Mouse (Mus musculus) spleen, adult 2 months (tissue): Measurements from ENCODE around the gene Grid1. TPM values are rescaled to one million over a fixed set of nuclear protein-coding genes. Genes with fewer than 3 reads are reported as not detected.

ENCODE experiments used
- DNase-seq, 2 experiments: peaks; one replicate each; pipeline versions ENCODE4 v3.0.0 to v3.0.0-alpha.2; 2012 to 2021; ENCODE audit warnings: low spot score in 2 of 2, low read depth in 1 of 2
- H3K27ac ChIP-seq: fragments of 200-500 bp; 2 replicates; pipeline ENCODE4 v1.5.1; 2012; ENCODE audit warnings: low read length, inconsistent platforms; ENCODE audit not compliant: insufficient read depth
- H3K27me3 ChIP-seq: fragments of 200-500 bp; 2 replicates; pipeline ENCODE4 v1.6.1; 2012; ENCODE audit warnings: mild to moderate bottlenecking, moderate library complexity, low read length, inconsistent platforms; ENCODE audit not compliant: control insufficient read depth, insufficient read depth
- H3K36me3 ChIP-seq: fragments of 200-500 bp; 2 replicates; pipeline ENCODE4 v1.6.1; 2012; ENCODE audit warnings: mild to moderate bottlenecking, low read length, inconsistent platforms; ENCODE audit not compliant: control insufficient read depth, insufficient read depth
- H3K4me1 ChIP-seq: fragments of 200-500 bp; 2 replicates; pipeline ENCODE4 v1.6.1; 2011; ENCODE audit warnings: inconsistent platforms; ENCODE audit not compliant: control insufficient read depth, insufficient read depth, insufficient read length
- H3K4me3 ChIP-seq: fragments of 200-500 bp; 2 replicates; pipeline ENCODE4 v1.5.1; 2011; ENCODE audit warnings: mild to moderate bottlenecking, inconsistent platforms; ENCODE audit not compliant: insufficient read depth, insufficient read length; ENCODE audit errors: extremely low read depth
- CTCF ChIP-seq: fragments of 200-500 bp; IDR thresholded peaks from 2 replicates; pipeline ENCODE4 v1.5.1; 2011; ENCODE audit warnings: mild to moderate bottlenecking, inconsistent platforms; ENCODE audit not compliant: insufficient read depth, insufficient read length, insufficient replicate concordance; ENCODE audit errors: extremely low read depth
- POLR2A ChIP-seq: fragments of 200-500 bp; IDR thresholded peaks from 2 replicates; pipeline ENCODE4 v1.6.1; 2011; ENCODE audit warnings: low read depth, low read length, inconsistent platforms
- WGBS: fragments of 180-500 bp; shearing (Covaris S2); methylation state at CpG from one replicate; pipeline ENCODE4 v1.1.7; 2018; 5-methylcytosine and 5-hydroxymethylcytosine counted together
- polyA plus RNA-seq: library from polyadenylated mRNA; depleted of rRNA; stranded (reverse); fragments of >200 nt; gene quantifications from 2 replicates; pipeline ENCODE4 v1.2.3, GENCODE M21; 2012

Grid1 gene
- polyA plus RNA-seq, 1 experiment, result 0.02 TPM

DNA sequence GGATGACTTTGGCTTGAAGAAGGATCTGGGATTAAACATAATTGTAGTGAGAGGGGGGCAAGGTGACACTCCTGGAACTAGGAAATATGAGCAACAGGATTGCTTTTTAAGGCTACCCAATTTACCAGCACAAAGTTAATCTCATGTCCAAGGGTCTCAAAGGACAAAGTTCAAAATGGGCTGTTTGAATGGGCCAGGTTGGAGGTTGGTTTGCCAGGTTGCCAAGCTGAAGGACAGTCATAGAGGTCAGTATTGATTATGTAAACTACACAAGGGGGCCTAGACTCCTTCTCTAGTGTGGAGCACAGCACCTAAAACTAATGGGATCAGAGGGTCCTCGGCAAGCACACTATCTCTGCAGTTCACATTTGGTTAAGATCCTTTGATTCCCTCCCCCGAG is 300.2 kb downstream of the Grid1 start:
- Histone ChIP-seq H3K27me3 (no peaks in the 10 kb centered on the region), H3K4me1 (no peaks in the 10 kb centered on the region), H3K27ac (no peak overlapping the region), H3K4me3 (no peak overlapping the region), H3K36me3 (no peaks in the 10 kb centered on the region)
- 68% methylated on average over 2 of the region's 2 CpGs for whole genome bisulfite sequencing
- TF ChIP-seq POLR2A, result no peak
- no peak for TF ChIP-seq CTCF
- DNase-seq, result no peak

DNA sequence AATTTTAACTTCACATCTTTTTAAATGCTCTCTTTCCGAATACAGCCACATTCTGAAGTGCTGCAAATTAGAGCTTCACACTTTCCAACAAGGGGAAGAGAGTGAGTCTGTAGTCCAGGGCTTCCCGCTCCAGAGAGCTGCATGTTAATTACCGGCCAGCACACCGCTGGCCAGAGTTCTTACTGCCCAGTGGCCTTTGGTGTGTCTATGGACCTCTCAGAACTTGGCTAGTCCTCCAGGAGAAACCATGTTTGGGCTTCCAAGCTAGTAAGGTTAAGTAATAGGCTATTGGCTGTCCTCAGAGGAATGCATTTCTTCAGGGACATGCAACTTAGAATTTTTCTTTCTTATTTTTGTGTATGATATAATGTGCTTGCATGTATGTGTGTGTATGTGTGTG is 301.0 kb downstream of the Grid1 start:
- Histone ChIP-seq H3K27ac (no peak overlapping the region), H3K4me1 (no peaks in the 10 kb centered on the region), H3K4me3 (no peak overlapping the region), H3K36me3 (no peaks in the 10 kb centered on the region), H3K27me3 (no peaks in the 10 kb centered on the region)
- 83% methylated on average over 4 of the region's 4 CpGs for WGBS
- DNase-seq, result no peak
- TF ChIP-seq CTCF (no peak), POLR2A (no peak)

DNA sequence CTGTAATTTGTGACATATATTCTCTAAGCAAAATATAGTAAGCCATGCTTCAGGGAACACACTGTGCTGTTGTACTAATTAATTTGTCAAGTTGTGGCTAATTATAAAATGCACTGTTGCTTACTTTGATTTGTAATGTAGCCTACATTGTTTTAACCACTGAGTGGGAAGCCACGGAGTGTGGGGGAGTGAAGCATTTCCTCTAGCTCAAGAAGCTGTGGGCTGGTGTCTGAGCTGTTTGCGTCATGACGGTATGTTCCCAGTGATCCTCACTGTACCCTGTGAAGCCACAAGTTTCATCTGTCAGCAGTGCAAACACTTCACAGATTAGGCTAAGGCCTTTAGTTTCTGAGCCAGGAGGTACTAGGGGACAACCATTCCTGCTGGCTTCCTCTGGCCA is 302.2 kb downstream of the Grid1 start:
- no peaks in the 10 kb centered on the region for H3K4me1 ChIP-seq
- H3K27me3 ChIP-seq, result no peaks in the 10 kb centered on the region
- WGBS, result 24% methylated on average over 3 of the region's 3 CpGs
- TF ChIP-seq CTCF (no peak), POLR2A (no peak)
- DNase-seq, result no peak
- no peak overlapping the region for H3K4me3 ChIP-seq
- no peak overlapping the region for H3K27ac ChIP-seq
- no peaks in the 10 kb centered on the region for H3K36me3 ChIP-seq

DNA sequence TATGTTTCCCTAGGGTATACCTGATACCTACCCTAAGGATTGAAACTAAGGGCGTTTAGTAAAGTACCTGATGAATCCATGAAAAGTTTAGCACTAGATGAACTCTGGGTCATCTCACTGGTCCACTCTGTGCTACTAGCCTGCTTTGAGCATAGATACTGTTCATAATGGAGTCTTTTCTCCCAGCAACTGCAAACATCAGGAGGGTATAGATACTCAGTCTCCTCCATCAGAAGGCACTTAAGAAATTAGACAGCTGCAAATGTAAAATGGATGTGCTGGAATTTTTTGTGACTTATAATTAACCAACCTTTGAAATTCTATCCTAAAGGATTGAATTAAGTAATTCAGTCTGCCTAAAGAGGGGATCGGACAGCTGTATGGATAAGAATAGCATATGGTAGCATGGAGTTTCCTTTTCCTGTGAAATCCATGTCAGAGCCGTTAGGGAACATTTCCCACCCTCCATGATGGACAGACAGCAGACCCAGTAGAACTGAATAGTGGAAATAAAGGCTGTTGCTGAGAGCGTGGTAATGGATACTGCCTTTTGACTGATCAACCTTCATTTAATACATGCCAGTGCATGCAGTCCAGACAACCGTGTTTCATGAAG is 303.5 kb downstream of the Grid1 start:
- Histone ChIP-seq H3K36me3 (no peaks in the 10 kb centered on the region), H3K4me3 (no peak overlapping the region), H3K4me1 (no peaks in the 10 kb centered on the region), H3K27me3 (no peaks in the 10 kb centered on the region), H3K27ac (no peak overlapping the region)
- no peak for DNase-seq
- TF ChIP-seq CTCF (no peak), POLR2A (no peak)
- 78% methylated on average over 5 of the region's 5 CpGs for WGBS

DNA sequence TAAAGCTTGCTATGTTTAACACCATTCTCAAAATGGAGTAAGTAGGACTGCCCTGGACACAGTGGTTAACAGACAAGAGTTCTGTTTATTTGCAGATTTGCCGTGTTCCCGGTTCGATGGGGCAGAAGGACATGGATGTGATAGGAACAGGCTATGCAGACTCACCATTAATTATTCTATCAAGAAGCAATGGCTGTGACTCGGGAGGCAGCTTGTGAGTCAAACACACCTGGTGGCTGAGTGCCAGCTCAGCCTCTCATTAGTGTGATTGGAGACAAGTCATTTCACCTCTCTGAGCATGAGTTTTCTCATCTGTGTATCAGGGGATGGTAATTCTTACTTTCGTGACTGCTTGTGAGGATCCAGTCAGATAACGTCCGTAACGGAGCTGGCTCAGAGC is 307.7 kb downstream of the Grid1 start:
- DNase-seq, result no peak
- TF ChIP-seq POLR2A (no peak), CTCF (no peak)
- H3K4me3 ChIP-seq, result no peak overlapping the region
- H3K4me1 ChIP-seq, result no peaks in the 10 kb centered on the region
- H3K36me3 ChIP-seq, result no peaks in the 10 kb centered on the region
- WGBS, result 89% methylated on average over 8 of the region's 8 CpGs
- no peaks in the 10 kb centered on the region for H3K27me3 ChIP-seq
- H3K27ac ChIP-seq, result no peak overlapping the region

DNA sequence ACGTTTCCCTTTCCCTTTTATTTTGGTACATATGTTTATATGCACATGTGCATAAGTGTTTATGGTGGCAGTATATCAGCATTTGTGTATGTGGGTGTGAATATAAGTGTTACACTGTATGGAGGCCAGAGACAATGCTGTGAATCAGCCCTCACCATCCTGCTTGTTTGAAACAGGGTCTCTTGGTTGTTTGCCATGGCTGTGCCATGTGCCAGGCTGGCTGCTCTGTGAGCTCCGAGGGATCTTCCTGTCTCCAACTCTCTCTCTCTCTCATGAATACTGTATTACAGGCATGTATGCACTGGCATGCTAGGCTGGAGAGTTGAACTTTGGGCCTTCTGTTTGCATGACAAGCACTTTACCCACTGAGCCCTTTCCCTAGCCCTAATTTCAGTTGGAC is 315.1 kb downstream of the Grid1 start:
- no peak overlapping the region for H3K4me3 ChIP-seq
- no peak for TF ChIP-seq POLR2A
- no peak for TF ChIP-seq CTCF
- DNase-seq, result no peak
- H3K27me3 ChIP-seq, result no peaks in the 10 kb centered on the region
- H3K4me1 ChIP-seq, result no peaks in the 10 kb centered on the region
- H3K36me3 ChIP-seq, result no peaks in the 10 kb centered on the region
- WGBS, result 86% methylated on average over 2 of the region's 2 CpGs
- H3K27ac ChIP-seq, result no peak overlapping the region

DNA sequence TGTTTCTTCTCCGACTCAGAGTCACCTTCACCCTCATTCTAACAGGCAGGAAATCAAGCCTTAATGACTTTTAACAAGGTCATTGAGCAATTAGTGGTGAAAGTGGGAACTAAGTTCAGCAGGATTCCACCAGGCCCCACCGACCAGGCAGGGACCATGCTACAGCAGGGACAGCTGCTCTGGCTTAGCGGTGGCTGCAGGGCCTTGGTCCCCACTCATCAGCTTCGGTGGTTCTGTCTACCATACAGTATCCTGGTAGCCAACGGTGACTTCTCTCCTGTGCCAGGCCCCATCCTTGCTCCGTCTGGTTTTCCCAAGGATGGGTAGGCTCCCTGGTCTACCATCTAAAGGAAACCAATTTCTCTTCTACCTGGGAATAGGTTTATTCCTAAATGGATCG is 318.2 kb downstream of the Grid1 start:
- no peak for TF ChIP-seq POLR2A
- TF ChIP-seq CTCF, result no peak
- no peaks in the 10 kb centered on the region for H3K27me3 ChIP-seq
- WGBS, result 78% methylated on average over 7 of the region's 7 CpGs
- no peak overlapping the region for H3K27ac ChIP-seq
- no peak overlapping the region for H3K4me3 ChIP-seq
- no peaks in the 10 kb centered on the region for H3K36me3 ChIP-seq
- DNase-seq, result no peak
- H3K4me1 ChIP-seq, result no peaks in the 10 kb centered on the region
